Mouse (Mus musculus): ENCODE results near the gene Gpd1.
"Not testable (repeated sequence)": the region's sequence is repeated elsewhere in the genome, so short reads cannot be mapped to it uniquely, and the experiment has no call there.

Gpd1 gene

DNA sequence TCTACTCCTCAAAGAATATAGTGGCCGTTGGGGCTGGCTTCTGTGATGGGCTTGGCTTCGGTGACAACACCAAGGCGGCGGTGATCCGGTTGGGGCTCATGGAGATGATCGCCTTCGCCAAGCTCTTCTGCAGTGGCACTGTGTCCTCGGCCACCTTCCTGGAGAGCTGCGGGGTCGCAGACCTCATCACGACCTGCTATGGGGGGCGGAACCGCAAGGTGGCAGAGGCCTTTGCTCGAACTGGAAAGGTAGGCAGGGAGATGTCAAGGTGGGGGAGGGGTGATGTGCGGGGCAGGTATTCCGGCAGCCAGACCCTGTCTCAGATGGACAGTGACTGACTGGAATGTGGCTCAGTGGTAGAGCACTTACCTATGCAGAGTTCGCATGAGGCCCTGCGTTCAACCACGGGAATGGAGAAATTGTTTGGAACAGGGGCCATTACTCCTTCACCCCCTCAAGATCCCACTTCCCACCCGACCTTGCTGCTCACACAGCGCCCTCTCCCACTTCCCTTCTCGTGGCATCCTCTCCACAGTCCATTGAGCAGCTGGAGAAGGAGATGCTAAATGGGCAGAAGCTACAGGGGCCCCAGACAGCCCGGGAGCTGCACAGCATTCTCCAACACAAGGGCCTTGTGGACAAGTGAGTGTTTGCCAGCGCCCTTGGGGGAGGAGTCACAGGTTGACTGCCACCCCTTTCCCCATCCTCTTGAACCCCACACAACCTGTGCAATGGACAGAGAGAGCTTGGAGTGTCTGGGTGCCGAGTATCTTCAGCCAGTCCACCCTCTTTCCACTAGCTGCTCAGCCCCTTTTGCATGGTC lies 4.8 kb downstream of the Gpd1 start:
- DNase-seq (ENCODE audit: extremely low spot score), result no peak

DNA sequence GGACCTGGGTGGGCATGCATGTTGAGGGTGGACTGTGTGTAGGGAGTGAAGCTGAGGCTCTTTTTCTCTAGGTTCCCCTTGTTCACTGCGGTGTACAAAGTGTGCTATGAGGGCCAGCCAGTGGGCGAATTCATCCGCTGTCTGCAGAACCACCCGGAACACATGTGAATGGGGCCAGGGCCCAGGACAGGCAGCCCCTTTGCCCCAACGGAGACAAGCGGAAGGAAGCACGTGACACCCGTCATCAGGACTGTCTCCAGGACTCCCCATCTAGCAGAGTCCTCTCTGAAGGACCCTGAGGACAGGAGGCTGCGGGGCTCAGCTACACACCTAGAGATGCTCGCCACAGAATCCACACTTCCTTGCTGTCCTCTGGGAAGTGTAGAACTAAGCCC lies 5.8 kb downstream of the Gpd1 start:
- no peak for DNase-seq (ENCODE audit: extremely low spot score)

DNA sequence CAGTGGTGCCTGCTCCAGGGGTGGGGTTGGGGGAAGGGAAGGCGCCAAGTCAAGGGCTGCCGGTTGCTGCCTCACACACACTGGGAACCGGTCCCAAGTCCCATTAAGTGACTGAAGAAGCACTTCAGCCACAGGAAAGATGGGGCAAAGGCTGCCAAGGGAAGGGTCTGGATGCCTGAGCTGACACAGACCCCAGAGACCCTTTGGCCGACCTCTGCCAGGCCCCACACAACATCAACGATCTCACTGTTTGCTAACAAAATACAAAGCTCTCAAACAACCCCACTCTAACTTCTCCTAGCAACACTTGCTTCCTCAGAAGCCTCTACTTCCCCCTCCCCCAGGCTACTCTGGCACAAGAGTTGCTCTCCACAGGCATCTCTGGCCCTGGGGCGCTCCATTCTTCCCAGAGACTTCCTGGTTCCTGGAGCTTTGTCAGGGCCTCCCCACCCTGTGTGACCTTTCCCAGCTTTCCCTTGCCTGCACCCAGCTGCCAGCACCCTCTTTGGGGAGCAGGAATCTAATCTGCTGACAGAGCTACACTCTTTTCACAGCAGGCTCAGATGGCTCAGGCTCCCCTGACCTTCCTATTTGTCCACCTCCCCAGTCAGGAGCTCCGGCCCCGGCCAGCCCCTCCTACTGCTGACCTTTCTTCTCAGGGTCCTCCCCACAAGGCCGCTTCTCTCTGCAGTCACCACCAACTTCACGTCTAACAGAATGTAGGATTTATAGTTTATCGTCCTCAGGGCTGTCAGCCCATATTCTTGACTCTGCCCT lies 6.4 kb downstream of the Gpd1 start:
- peak; percentile 67 for DNase-seq (ENCODE audit: extremely low spot score)

DNA sequence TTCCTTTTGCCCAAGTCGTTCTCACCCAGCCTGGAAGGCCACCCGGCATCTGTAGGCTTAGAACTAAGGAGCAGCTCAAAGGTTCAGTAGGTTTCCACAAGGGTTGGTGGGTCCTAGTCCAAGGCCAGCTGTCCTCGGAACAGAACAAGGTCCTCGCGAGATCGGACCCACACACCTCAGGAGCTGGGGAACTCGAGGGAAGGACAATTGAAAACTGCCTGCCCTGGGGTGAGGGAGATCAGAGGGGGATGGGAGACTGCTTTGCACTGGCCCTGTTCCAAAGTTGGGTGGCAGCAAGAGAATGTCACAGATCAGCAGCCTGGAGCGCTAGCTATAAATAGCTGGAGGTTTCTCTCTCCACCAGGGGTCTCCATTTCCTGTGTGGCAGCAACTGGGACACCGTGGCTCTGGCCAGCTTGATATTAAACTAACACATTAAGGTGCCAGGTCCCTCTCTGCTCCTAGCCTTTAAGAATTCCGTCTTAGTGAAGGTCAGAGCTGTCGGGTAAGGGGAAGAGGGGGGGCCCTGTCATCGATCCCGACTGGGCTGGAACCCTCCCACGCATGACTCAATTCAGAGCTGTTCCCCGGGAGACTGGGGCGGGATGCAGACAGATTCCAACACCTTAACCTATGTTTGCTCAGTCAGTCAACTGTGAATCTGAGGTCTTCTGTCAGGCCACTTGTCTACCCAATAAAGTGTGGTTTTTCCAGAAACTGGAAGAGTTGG lies 7.1 kb downstream of the Gpd1 start:
- DNase-seq (ENCODE audit: extremely low spot score), result peak; percentile 73

DNA sequence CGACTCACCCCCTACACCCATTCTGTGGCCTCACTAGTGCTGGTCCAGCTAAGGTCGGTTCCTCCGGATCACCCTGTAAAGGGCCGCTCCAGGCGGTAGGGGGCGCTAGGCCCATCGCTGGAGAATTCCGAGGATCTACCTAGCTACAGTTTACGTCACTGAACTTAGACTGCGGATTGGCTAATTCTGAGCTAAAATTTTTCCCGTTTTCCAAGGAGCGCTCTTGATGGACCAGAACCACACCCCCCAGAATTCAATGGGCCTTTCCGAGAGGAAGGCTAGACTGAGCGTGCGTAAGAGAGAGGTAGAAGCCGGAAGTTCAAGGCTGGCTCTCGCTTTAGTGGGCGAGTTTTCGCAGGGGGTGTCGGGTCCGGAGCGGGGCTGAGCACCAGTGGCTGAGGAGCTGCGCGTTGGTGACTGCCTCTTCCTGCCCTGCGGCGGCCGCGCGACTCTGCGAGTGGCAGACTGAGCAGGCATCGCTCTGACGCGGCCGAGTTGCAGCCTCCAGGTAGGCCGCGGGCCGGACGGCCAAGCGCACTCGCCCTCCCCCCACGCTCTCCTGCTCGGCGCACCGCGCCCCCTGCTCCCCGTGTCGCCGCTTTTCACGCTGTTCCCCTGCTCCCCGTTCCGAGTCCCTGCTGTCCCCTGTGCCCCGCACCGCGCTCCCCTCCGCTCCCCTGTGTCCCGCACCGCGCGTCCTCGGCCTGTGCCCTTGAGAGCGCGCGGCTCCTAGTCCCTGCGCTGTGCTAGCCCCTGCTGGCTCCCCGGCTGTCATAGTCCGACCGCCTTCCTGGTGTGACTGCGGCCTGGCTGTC lies 8.2 kb downstream of the Gpd1 start, which contains the start of gene Cox14:
TSS of gene Cox14 (plus strand) at position 278 of the 815 bp plus-strand sequence.
- peak; percentile 97 for DNase-seq (ENCODE audit: extremely low spot score)

DNA sequence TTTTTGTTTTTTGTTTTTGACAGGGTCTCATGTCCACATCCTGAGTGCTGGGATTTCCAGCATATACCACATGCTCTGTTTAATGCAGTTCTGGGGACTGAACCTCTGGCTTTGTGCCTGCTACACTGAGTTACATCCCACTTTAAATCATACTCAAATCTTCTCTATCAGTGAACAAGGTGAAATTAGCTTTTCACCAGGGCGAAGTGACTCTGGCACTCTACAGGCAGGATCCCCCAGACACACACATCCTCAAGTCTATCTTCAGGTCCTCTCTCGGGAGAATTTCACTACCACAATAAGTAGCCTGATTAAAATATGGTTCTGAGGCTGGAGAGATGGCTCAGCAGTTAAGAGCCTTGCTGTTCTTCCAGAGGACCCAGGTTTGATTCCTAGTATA lies 9.2 kb downstream of the Gpd1 start:
- no peak for DNase-seq (ENCODE audit: extremely low spot score)

DNA sequence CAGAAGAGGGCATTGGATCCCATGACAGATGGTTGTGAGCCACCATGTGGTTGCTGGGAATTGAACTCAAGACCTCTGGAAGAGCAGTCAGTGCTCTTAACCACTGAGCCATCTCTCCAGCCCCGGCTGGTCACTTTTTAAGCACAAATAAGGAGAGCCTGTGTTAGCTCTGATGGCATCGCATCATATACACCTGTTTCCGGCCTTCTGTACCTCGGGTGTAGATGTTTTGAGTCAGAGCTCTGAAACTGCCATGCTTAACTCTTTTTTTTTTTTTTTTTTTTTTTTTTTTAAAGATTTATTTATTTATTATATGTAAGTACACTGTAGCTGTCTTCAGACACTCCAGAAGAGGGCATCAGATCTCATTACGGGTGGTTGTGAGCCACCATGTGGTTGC lies 9.7 kb downstream of the Gpd1 start:
- DNase-seq (ENCODE audit: extremely low spot score), result not testable (repeated sequence)

DNA sequence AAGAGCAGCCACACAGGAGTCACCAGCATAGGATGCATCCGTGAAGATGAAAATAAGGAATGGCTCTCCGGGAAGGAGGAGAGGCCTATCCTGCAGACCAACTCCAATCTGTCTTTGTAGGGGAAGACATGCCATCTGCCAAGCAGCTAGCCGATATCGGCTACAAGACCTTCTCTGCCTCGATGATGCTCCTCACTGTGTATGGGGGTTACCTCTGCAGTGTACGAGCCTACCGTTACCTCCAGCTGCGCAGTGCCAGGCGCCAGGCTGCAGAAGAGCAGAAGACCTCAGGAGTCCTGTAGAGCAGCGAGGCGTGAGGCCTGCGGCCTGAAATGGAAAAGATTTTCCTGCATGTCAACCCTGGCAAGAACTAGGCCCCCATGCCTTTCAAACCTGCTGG lies 10.2 kb downstream of the Gpd1 start:
- DNase-seq (ENCODE audit: extremely low spot score), result no peak

DNA sequence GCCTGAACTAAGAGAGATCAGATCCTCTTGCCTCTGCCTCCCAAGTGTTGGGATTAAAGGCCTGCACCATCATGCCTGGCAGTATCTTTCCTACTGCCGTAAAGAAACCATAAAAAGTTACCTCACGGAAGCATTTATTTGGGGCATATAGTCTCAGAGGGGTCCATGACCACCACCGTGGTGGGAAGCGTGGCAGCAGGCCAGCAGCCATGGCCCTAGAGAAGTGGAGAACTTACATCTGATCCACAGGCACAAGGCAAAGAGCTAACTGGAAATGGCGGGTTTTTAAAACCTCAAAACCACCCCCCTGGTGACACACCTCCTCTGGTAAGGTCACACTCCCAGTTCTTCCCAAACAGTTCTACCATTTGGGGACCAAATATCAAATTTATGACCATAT lies 10.9 kb downstream of the Gpd1 start:
- DNase-seq (ENCODE audit: extremely low spot score), result no peak

DNA sequence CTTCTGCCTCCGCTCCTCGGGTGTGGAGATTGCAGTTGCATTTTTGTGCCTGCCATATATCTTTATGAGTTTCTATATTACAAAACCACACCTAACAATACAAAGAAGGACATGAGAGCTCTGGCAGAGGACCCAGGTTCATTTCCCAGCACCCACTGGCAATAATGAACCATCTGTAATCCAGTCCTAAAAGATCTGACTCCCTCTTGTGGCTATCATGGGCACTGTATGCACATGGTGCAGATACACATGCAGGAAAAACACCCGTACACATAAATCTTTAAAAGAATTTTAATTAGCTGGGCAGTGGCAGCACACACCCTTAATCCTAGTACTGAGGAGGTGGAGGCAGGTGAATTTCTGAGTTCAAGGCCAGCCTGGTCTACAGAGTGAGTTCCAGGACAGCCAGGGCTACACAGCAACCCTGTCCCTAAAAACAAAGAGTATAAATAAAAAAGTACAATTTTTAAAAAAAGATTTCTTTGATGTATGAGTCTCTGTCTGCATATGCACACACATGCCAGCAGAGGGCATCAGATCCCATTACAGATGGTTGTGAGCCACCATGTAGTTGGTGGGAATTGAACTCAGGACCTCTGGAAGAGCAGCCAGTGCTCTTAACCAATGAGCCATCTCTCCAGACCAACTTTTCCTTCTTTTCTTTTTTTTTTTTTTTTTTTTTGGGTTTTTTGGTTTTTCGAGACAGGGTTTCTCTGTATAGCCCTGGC lies 11.9 kb downstream of the Gpd1 start:
- DNase-seq (ENCODE audit: extremely low spot score), result no peak

DNA sequence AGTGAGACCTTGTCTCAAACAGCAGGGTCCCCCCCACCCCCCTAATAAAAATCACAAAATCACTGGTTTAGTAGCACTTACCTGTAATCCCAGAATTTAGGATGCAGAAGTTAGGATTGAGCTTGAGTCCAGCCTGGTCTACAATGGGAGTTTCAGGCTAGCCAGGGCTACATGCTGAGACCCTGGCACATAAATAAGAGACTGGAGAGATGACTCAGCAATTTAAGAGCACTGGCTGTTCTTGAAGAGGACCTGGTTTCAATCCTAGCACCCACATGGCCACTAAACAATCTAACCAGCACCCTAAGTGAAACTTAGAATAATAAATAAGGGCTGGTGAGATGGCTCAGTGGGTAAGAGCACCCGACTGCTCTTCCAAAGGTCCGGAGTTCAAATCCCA lies 13.9 kb downstream of the Gpd1 start:
- DNase-seq (ENCODE audit: extremely low spot score), result no peak

DNA sequence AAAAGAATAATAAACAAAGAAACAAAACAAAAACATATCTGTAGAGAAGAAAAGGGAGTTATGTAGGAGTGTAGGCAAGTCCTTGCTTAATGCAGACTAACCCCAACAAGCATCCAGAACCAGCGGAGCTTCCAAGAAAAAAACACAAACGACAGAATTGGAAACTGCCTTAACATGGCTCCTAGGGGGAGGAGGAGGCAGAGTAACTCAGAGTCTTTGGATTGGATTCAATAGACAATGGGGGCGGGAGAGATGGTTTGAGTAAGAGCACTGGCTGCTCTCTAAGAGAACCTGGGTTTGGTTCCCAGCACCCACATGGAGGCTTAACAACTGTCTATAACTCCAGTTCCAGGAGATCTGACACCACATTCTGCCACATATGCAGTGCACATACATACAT lies 14.4 kb downstream of the Gpd1 start:
- DNase-seq (ENCODE audit: extremely low spot score), result no peak

DNA sequence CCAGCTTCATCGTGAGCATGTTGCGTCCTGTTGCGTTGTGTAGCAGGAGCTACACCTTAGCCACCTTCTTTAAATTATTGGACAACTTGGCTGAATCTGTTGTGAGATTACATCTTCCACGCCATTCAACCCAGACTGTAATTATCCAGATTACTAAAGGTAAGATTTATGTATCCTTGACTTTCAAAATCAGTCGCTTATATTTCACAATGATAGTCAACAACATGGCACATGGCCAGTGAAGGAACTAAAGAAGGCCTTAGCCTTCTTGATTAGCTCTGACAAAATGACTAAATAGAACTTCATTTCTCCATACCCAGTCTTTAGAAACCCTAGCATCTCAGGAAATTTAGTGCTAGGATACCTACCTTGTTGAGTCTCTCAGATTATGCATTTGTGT lies 15.9 kb downstream of the Gpd1 start:
- no peak for DNase-seq (ENCODE audit: extremely low spot score)

DNA sequence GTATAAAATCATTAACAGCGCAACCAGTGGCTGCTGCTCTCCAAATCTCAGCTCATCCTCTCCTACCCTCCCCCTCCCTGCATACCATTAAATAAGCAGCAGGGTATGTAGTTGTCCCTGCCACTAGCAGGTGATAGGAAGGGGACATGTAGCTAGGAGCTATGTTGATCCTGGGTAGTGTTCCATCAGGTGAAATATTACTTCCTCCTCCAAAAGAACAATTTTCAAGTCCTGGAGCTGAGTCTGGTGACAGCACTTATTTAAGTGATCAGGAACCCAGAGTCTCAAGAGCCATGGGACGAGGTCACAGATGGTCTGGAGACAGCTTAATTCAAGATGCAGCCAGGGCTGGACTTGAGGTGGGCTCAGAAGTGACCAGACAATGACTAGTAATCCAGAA lies 18.3 kb downstream of the Gpd1 start:
- DNase-seq (ENCODE audit: extremely low spot score), result no peak

DNA sequence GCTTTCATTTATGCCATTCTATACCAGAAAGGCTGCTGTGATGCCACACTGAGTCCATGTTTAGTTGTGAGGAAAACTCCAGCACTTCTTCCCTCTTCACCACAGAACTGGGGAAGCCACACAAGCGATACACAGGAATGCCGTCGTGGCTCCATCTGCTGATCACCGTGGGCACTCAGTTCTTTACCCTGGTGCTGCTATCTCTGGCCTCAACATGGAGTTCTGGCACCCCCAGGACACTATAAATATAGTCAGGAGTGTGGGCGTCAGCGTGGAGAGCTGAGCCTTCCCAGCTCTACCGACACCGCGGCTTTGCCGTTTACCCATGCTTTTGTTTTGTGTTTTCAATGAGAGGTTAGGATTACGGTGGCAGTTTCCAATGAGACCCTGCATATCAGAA lies 19.4 kb downstream of the Gpd1 start:
- DNase-seq (ENCODE audit: extremely low spot score), result no peak

DNA sequence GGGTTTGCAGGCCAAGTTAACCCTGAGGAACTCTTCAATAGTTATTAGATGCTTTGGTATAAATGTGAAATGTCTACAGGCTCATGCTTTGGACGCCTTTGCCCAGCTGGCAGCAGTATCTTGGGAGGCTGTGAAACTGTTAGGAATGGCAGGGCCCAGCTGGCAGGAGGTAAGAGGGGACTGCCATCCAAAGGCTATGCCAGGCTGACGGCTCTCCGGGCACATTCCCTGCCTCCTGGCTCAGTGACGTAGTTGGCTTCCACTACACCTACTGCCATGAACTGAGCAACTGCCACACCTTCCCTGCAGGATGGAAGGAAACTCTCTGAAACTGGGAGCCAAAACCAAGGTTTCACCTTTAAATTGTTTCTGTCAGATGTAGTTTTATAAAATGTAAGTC lies 22.9 kb downstream of the Gpd1 start:
- no peak for DNase-seq (ENCODE audit: extremely low spot score)

DNA sequence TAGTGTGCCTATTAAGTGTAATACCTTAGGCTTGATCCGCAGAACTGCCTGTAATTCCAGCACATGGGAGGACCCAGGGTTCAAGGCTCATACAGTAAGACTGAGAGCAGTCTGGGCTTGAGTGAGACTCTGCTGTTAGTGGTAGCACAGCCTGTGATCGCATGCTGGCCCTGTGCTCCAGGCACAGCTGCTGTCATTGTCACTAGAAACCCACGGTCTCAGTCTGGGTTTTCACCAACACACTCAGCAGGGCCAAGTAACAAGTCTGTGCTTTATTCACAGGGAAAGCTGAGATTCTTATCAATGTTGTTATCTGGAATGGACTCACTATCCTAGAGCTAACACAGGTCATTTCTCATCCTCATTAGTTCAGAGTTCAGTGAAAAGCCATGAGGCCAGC lies 36.9 kb downstream of the Gpd1 start:
- no peak for DNase-seq (ENCODE audit: extremely low spot score)

DNA sequence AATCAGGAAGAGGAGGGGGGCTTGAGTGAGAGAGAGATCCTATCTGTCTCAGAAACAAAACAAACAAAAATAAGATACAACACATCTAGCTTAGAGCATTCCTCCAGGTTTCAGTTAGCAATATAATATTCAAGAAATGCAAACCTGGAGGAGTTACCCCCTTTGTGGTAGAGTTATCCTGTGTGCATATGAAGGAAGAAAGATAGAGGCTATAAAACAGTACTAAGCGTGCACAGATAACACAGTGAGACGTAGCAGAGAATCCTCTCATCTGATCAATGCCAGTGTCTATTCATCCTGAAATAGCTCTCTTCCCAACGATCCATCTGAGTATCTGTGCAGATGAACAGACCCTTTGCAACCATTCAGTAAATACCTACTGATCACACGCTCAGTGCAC lies 50.2 kb downstream of the Gpd1 start:
- no peak for DNase-seq (ENCODE audit: extremely low spot score)

DNA sequence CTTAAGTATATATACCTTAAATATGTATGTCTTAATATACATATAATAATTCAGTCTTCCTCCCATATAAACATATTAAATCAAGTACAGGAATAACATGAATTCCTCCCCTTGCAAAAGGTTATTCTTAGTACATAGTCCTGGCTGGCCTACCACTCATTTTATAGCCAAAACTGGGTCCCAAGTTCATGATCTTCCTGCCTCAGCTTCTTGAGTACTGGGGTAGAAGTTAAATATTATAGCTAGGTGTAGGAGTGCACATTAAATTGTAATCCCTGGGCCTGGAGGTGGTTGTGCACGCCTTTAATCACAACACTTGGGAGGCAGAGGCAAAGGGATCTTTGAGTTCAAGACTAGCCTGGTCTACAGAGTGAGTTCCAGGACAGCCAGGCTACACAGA lies 51.4 kb downstream of the Gpd1 start:
- no peak for DNase-seq (ENCODE audit: extremely low spot score)

DNA sequence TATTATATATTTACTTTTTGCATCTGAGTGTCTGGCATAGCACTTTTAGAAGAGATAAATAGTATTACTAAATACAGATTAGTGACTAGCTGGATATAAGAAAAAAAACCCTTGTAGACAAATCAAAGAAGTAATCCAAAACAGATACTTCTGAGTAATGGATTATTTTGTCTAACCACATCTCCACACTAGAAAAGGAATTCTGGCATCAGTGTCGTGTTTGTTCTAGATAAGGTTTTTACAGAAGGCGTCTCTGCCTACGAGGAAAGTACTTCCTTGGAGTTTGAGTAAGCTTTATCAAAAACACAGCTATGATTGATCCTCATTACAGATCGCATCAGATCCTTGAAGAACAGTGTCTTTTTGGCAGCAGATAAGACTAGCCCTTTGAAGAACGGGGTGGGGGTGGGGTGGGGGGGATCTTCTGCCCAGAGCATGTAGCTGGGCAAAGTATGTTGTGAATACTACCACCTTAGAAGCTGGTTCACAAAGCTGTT lies 53.7 kb downstream of the Gpd1 start:
- DNase-seq (ENCODE audit: extremely low spot score), result no peak
